Mouse (Mus musculus): ENCODE results near the gene Hist1h2ac. TPM values are rescaled to one million over a fixed set of nuclear protein-coding genes. Genes with fewer than 3 reads are reported as not detected.

Gene Hist1h2ac
- polyA plus RNA-seq, 1 experiment from 2014 or later: 0.26 TPM

DNA sequence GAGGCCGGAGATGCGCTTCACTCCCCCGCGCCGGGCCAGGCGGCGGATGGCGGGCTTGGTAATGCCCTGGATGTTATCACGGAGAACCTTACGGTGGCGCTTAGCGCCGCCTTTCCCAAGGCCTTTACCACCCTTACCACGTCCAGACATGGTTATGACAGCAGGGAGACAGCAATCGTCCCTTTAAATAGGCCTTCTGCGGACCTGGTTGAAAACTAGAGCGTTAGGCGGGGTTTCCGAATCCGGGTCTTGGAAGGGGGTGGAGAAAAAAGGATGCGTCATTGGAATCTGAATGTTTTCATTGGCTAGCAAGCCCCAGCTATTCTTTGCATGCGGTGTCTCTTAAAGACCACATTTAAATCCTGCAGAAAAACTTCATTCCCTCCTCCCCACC, 14.5 kb upstream of the Hist1h2ac start, which contains the start of gene Hist1h4c:
Hist1h4c (minus strand) TSS at position 155 of the 394 bp plus-strand sequence.
- peak; percentile 96 for ATAC-seq (ENCODE audit: low FRiP score)

GRCm38 (mm10) chr13:23697491-23698299, 13.9 kb upstream of the Hist1h2ac start:
- peak overlapping the region; percentile 60 for H3K4me2 ChIP-seq
- peak; percentile 84 for ATAC-seq (ENCODE audit: low FRiP score)
- no peaks in the 10 kb centered on the region for H3K27me3 ChIP-seq (replicated peaks)
- H3K4me1 ChIP-seq: peaks cover 14% of the 10 kb centered on the region; the same call in 1 of the 2 replicates
- peak overlapping the region; percentile 40 for H3K4me3 ChIP-seq (replicated peaks)
- H3K36me3 ChIP-seq: no peaks in the 10 kb centered on the region
- H3K9ac ChIP-seq (replicated peaks): peak overlapping the region; percentile 47
- WGBS: under 1% methylated on average over 25 of the region's 32 CpGs
- no peaks in the 10 kb centered on the region for H3K9me3 ChIP-seq (replicated peaks)
- H3K27ac ChIP-seq (replicated peaks): peak overlapping the region; percentile 79

More for the DNA sequence above, 14.5 kb upstream of the Hist1h2ac start, which contains the start of gene Hist1h4c:
- Histone ChIP-seq H3K4me2 (peak within 1 kb of the TSS; percentile 60), H3K9me3 (replicated peaks) (no peaks in the 10 kb centered on the region), H3K9ac (replicated peaks) (peak within 1 kb of the TSS; percentile 47), H3K36me3 (no peaks in the 10 kb centered on the region), H3K27me3 (replicated peaks) (no peaks in the 10 kb centered on the region), H3K4me3 (replicated peaks) (peak within 1 kb of the TSS; percentile 40), H3K4me1 (peaks cover 14% of the 10 kb centered on the region; the same call in 1 of the 2 replicates), H3K27ac (replicated peaks) (peak within 1 kb of the TSS; percentile 79)
- WGBS: 0% methylated on average over 19 of the region's 22 CpGs

DNA sequence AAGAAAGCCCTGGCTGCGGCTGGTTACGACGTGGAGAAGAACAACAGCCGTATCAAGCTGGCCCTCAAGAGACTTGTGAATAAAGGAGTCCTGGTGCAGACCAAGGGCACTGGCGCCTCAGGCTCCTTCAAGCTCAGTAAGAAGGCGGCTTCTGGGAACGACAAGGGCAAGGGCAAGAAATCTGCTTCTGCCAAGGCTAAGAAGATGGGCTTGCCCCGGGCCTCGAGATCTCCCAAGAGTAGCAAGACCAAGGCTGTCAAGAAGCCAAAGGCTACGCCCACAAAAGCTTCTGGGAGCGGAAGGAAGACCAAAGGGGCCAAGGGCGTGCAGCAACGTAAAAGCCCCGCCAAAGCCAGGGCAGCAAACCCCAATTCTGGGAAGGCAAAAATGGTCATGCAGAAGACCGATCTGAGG, 12.3 kb upstream of the Hist1h2ac start:
- no peak overlapping the region for H3K27ac ChIP-seq (replicated peaks)
- H3K9ac ChIP-seq (replicated peaks): no peak overlapping the region
- peaks cover 14% of the 10 kb centered on the region; the same call in 1 of the 2 replicates for H3K4me1 ChIP-seq
- no peak overlapping the region for H3K4me3 ChIP-seq (replicated peaks)
- H3K9me3 ChIP-seq (replicated peaks): no peaks in the 10 kb centered on the region
- no peak overlapping the region for H3K4me2 ChIP-seq
- H3K36me3 ChIP-seq: no peaks in the 10 kb centered on the region
- no peaks in the 10 kb centered on the region for H3K27me3 ChIP-seq (replicated peaks)
- 61% methylated on average over 15 of the region's 15 CpGs for WGBS
- ATAC-seq (ENCODE audit: low FRiP score): no peak

DNA sequence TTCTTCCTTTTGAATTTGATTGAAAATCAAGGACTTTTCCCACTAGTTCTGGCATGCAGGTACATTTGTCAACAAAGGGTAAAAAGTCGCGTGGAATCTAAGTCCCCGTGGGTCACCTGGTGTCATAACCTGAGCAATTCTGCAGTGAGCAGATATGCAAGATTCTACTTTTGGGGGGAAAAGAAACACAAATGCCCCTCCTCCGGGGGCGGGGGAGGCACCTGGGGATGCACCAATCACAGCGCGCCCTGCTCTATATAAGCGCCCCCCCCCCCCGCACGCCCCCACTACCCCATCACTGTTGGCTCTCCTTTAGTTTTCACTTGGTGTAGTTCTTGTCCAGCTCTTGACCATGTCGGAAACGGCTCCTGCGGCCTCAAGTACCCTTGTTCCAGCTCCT, 11.8 kb upstream of the Hist1h2ac start, which contains the start of gene Hist1h1t:
Hist1h1t (plus strand) TSS at position 301 of the 400 bp plus-strand sequence.
- H3K9ac ChIP-seq (replicated peaks): no peak within 1 kb of the TSS
- no peaks in the 10 kb centered on the region for H3K36me3 ChIP-seq
- H3K27me3 ChIP-seq (replicated peaks): no peaks in the 10 kb centered on the region
- H3K4me3 ChIP-seq (replicated peaks): no peak within 1 kb of the TSS
- H3K4me1 ChIP-seq: peaks cover 14% of the 10 kb centered on the region; the same call in 1 of the 2 replicates
- H3K9me3 ChIP-seq (replicated peaks): no peaks in the 10 kb centered on the region
- no peak within 1 kb of the TSS for H3K4me2 ChIP-seq
- no peak within 1 kb of the TSS for H3K27ac ChIP-seq (replicated peaks)
- 54% methylated on average over 10 of the region's 13 CpGs for WGBS
- no peak for ATAC-seq (ENCODE audit: low FRiP score)

DNA sequence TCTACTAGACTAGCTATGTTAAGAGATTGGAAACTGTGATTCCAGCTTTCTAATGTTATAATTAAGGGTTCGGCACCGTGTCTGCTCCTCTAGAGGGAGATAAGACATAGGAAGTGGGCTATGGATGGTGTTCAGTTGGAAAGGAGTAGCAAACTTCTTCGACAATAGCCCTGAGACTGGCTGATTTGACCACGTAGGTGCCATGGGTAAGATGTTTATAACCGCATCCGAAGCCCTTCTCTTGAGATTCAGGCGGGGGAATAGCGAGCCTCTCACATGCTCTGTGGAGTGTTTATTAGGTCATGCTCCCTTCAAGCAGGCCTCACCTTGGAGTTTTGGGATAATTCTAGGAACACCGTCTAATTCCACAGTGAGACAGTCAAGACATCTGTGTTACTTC, 11.2 kb upstream of the Hist1h2ac start:
- Histone ChIP-seq H3K4me3 (replicated peaks) (no peak overlapping the region), H3K9ac (replicated peaks) (no peak overlapping the region), H3K27ac (replicated peaks) (no peak overlapping the region), H3K4me1 (peaks cover 14% of the 10 kb centered on the region; the same call in 1 of the 2 replicates), H3K9me3 (replicated peaks) (no peaks in the 10 kb centered on the region), H3K27me3 (replicated peaks) (no peaks in the 10 kb centered on the region), H3K4me2 (no peak overlapping the region), H3K36me3 (no peaks in the 10 kb centered on the region)
- no peak for ATAC-seq (ENCODE audit: low FRiP score)
- WGBS: 94% methylated on average over 9 of the region's 9 CpGs

DNA sequence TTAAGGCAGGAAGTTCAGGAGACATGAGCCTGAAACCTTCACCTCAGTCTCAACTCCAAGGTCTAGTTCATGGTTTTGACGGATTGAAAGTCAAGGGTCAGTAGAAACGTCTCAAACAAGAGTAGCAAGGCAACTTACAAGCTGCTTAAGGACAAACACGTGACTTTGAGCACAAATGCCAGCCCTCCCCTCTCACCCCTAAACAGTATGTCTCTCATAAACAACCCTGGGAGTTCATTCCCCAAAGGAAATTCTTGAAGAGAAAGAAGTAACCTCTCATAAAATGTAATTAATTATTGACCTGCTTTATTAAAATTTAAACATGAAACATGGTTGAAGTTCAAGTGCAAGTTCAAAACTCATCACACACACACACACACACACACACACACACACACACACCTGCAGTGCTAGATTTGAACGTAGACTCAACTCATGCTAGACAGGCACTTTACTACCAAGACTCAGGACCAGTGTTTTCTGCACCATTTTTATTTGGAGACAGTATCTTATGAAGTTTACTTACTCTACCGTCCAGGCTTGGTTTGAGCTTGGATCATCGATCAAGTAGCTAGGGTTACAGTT, 10.2 kb upstream of the Hist1h2ac start:
- Histone ChIP-seq H3K9ac (replicated peaks) (no peak overlapping the region), H3K27me3 (replicated peaks) (no peaks in the 10 kb centered on the region), H3K9me3 (replicated peaks) (no peaks in the 10 kb centered on the region), H3K27ac (replicated peaks) (no peak overlapping the region), H3K4me1 (peaks cover 11% of the 10 kb centered on the region; the same call in 1 of the 2 replicates), H3K36me3 (no peaks in the 10 kb centered on the region), H3K4me2 (no peak overlapping the region), H3K4me3 (replicated peaks) (no peak overlapping the region)
- ATAC-seq (ENCODE audit: low FRiP score): no peak
- 90% methylated on average over 6 of the region's 6 CpGs for WGBS

DNA sequence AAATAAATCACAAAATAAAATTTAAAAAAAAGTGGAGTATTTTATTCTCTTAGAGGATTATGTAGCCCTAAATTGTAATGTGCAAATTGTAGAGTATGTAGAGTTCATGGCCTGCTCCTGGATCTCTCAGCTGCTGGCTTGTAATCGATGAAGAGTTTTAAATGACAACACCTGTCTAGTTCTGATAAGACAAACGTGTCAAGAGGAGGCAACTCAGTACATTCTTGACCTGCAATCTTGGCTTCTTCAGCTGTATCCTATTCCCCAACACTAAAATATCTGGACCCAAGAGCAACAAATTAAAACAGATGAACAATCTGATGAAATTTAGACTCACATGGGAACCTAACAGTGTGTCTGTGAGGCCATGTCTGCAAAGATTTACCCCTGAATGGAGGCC, 5.7 kb upstream of the Hist1h2ac start:
- peaks cover 14% of the 10 kb centered on the region for H3K4me1 ChIP-seq
- WGBS: 74% methylated on average over 2 of the region's 2 CpGs
- no peak overlapping the region for H3K27ac ChIP-seq (replicated peaks)
- H3K4me3 ChIP-seq (replicated peaks): no peak overlapping the region
- ATAC-seq (ENCODE audit: low FRiP score): no peak
- no peaks in the 10 kb centered on the region for H3K9me3 ChIP-seq (replicated peaks)
- no peak overlapping the region for H3K4me2 ChIP-seq
- no peaks in the 10 kb centered on the region for H3K36me3 ChIP-seq
- H3K9ac ChIP-seq (replicated peaks): no peak overlapping the region
- H3K27me3 ChIP-seq (replicated peaks): no peaks in the 10 kb centered on the region

GRCm38 (mm10) chr13:23688956-23689355, 5.2 kb upstream of the Hist1h2ac start:
- no peaks in the 10 kb centered on the region for H3K9me3 ChIP-seq (replicated peaks)
- no peak overlapping the region for H3K9ac ChIP-seq (replicated peaks)
- no peak for ATAC-seq (ENCODE audit: low FRiP score)
- 96% methylated on average over 2 of the region's 2 CpGs for WGBS
- no peak overlapping the region for H3K4me3 ChIP-seq (replicated peaks)
- H3K27me3 ChIP-seq (replicated peaks): no peaks in the 10 kb centered on the region
- H3K4me1 ChIP-seq: peaks cover 14% of the 10 kb centered on the region
- no peaks in the 10 kb centered on the region for H3K36me3 ChIP-seq
- H3K4me2 ChIP-seq: no peak overlapping the region
- no peak overlapping the region for H3K27ac ChIP-seq (replicated peaks)

DNA sequence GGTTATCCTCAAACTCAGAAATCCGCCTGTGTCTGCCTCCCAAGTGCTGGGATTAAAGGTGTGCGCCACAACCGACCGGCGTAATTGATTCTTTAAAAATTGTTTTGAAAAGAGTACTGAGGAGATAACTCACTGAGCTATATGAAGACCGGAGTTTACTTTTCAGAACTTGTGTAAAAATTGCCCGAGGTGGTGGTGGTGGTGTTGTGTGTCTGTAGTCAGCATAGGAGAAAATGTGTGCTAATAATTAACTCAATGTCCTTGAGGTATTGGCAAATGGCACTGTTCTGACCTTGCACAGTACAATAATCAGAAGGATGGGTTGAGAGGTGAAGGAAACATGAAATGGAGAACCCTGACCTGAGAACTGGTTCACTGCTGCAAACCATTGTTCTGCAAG, 4.2 kb upstream of the Hist1h2ac start:
- no peaks in the 10 kb centered on the region for H3K9me3 ChIP-seq (replicated peaks)
- no peak overlapping the region for H3K4me3 ChIP-seq (replicated peaks)
- peaks cover 17% of the 10 kb centered on the region for H3K4me1 ChIP-seq
- ATAC-seq (ENCODE audit: low FRiP score): no peak
- H3K4me2 ChIP-seq: no peak overlapping the region
- WGBS: 93% methylated on average over 7 of the region's 7 CpGs
- H3K27ac ChIP-seq (replicated peaks): no peak overlapping the region
- no peak overlapping the region for H3K9ac ChIP-seq (replicated peaks)
- H3K27me3 ChIP-seq (replicated peaks): no peaks in the 10 kb centered on the region
- H3K36me3 ChIP-seq: no peaks in the 10 kb centered on the region

- H3K27me3 ChIP-seq (replicated peaks): no peaks in the 10 kb centered on the region
- H3K4me2 ChIP-seq: no peak overlapping the region
- H3K9me3 ChIP-seq (replicated peaks): no peaks in the 10 kb centered on the region
- no peak overlapping the region for H3K27ac ChIP-seq (replicated peaks)
- no peak overlapping the region for H3K9ac ChIP-seq (replicated peaks)
- no peak overlapping the region for H3K4me3 ChIP-seq (replicated peaks)
- H3K4me1 ChIP-seq: peaks cover 21% of the 10 kb centered on the region
- no peaks in the 10 kb centered on the region for H3K36me3 ChIP-seq
- WGBS: 86% methylated on average over 4 of the region's 4 CpGs
- no peak for ATAC-seq (ENCODE audit: low FRiP score)
These were observed 3.4 kb upstream of the Hist1h2ac start for GRCm38 (mm10) chr13:23687181-23687580.

DNA sequence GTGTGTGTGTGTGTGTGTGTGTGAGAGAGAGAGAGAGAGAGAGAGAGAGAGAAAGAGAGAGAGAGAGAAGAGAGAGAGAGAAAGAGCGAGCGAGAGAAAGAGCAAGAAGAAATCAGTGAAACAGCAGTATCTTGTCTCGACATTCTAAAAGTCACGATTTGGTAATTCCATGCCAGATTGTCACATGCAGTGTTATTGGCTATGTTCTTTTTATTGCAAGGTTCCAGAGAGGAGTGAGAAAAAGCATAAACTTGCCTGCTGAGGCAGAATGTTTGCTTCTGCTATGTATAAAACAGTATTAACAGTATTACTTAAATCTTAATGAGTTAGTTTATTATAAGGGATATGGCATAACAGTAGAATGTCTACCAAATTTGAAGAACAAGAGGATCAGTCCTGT, 2.2 kb upstream of the Hist1h2ac start:
- no peaks in the 10 kb centered on the region for H3K36me3 ChIP-seq
- H3K27ac ChIP-seq (replicated peaks): peak overlapping the region; percentile 93; the same call in 1 of the 2 replicates
- H3K9ac ChIP-seq (replicated peaks): 0 out of 2 replicates have a peak overlapping the region, but pooled peaks have one; percentile 62
- ATAC-seq (ENCODE audit: low FRiP score): no peak
- no peaks in the 10 kb centered on the region for H3K9me3 ChIP-seq (replicated peaks)
- H3K4me2 ChIP-seq: peak overlapping the region; percentile 78
- no peaks in the 10 kb centered on the region for H3K27me3 ChIP-seq (replicated peaks)
- 30% methylated on average over 4 of the region's 4 CpGs for WGBS
- H3K4me3 ChIP-seq (replicated peaks): peak overlapping the region; percentile 47
- H3K4me1 ChIP-seq: peaks cover 21% of the 10 kb centered on the region
